Mouse (Mus musculus) lung, postnatal 0 days (tissue): ENCODE measurements at regions not wholly inside any gene's neighbourhood (a gene's known extent, or its start where the extent isn't known, plus 50 kb on each side); places are given as distances from the start of the nearest gene placed in this dataset.
"Not testable (repeated sequence)": the region's sequence is repeated elsewhere in the genome, so short reads cannot be mapped to it uniquely, and the experiment has no call there.

ENCODE experiments used
- ATAC-seq: fragments of 200-750 bp; cut with Nextera tagmentation; 2 replicates; pipeline ENCODE4 v1.8.0; 2017; ENCODE audit warnings: moderate library complexity
- DNase-seq: peaks from one replicate; pipeline ENCODE4 v3.0.0-alpha.2; 2016; ENCODE audit warnings: low spot score
- H3K27ac ChIP-seq: fragments of 300-500 bp; sonication (generic); 2 replicates; pipeline ENCODE4 v1.5.1; 2014; ENCODE audit warnings: antibody characterized with exemption, mild to moderate bottlenecking, low read length, mixed read lengths
- H3K27me3 ChIP-seq: fragments of 300-500 bp; sonication (generic); replicated peaks from 2 replicates; pipeline ENCODE4 v1.6.1; 2014; ENCODE audit warnings: low read length, mixed read lengths; ENCODE audit not compliant: insufficient read depth
- H3K36me3 ChIP-seq: fragments of 300-500 bp; sonication (generic); 2 replicates; pipeline ENCODE4 v1.6.1; 2014; ENCODE audit warnings: low read length, mixed read lengths; ENCODE audit not compliant: insufficient read depth
- H3K4me1 ChIP-seq: fragments of 300-500 bp; sonication (generic); 2 replicates; pipeline ENCODE4 v1.6.1; 2014; ENCODE audit warnings: antibody characterized with exemption, low read depth, low read length, mixed read lengths; ENCODE audit not compliant: insufficient read depth
- H3K4me2 ChIP-seq: fragments of 300-500 bp; sonication (generic); replicated peaks from 2 replicates; pipeline ENCODE4 v1.6.1; 2014; ENCODE audit warnings: low read depth, mild to moderate bottlenecking, low read length, moderate library complexity, mixed read lengths
- H3K4me3 ChIP-seq: fragments of 300-500 bp; sonication (generic); 2 replicates; pipeline ENCODE4 v1.5.1; 2014; ENCODE audit warnings: low read depth, low read length
- H3K9ac ChIP-seq: fragments of 300-500 bp; sonication (generic); replicated peaks from 2 replicates; pipeline ENCODE4 v1.6.1; 2014; ENCODE audit warnings: low read depth, mild to moderate bottlenecking
- H3K9me3 ChIP-seq: fragments of 300-500 bp; sonication (generic); 2 replicates; pipeline ENCODE4 v1.6.1; 2016; ENCODE audit warnings: low read length, mixed read lengths
- CTCF ChIP-seq: IDR thresholded peaks from 2 replicates; pipeline ENCODE4 v1.5.1; 2016; ENCODE audit warnings: antibody characterized with exemption, mild to moderate bottlenecking
- EP300 ChIP-seq: IDR thresholded peaks from 2 replicates; pipeline ENCODE4 v1.6.1; 2016; ENCODE audit warnings: antibody characterized with exemption, mild to moderate bottlenecking, control low read depth

GRCm38 (mm10) chr11:26660878-26661277 lies 67.1 kb upstream of the Vrk2 start:
- Histone ChIP-seq H3K4me2 (no peak overlapping the region), H3K27ac (no peak overlapping the region), H3K36me3 (no peaks in the 10 kb centered on the region), H3K9me3 (no peaks in the 10 kb centered on the region), H3K9ac (no peak overlapping the region), H3K4me3 (no peak overlapping the region), H3K4me1 (no peaks in the 10 kb centered on the region), H3K27me3 (no peaks in the 10 kb centered on the region)
- TF ChIP-seq CTCF, result no peak
- TF ChIP-seq EP300, result no peak
- DNase-seq, result no peak
- no peak for ATAC-seq

GRCm38 (mm10) chr11:26649165-26649564 lies 55.4 kb upstream of the Vrk2 start:
- not testable (repeated sequence) for H3K9ac ChIP-seq, H3K4me1 ChIP-seq

More at GRCm38 (mm10) chr11:26649165-26649564, 55.4 kb upstream of the Vrk2 start:
- ATAC-seq, H3K4me2 ChIP-seq, H3K36me3 ChIP-seq, H3K4me3 ChIP-seq, DNase-seq, H3K9me3 ChIP-seq, H3K27me3 ChIP-seq, H3K27ac ChIP-seq: not testable (repeated sequence)
